Mouse (Mus musculus): ENCODE results near the gene Ppp1r9a.

- TF ChIP-seq POLR2A (IDR thresholded peaks at IDR 0.05; ENCODE audit: low read depth, low read length) (no peak), CTCF (IDR thresholded peaks at IDR 0.05; ENCODE audit: extremely low read depth, insufficient read depth, insufficient read length, insufficient replicate concordance) (no peak)
Observed at GRCm38 (mm10) chr6:5081099-5081498, 178.4 kb downstream of the Ppp1r9a start.
